Mouse (Mus musculus) midbrain, embryonic 12.5 days (tissue): ENCODE measurements at regions not wholly inside any gene's neighbourhood (a gene's known extent, or its start where the extent isn't known, plus 50 kb on each side); places are given as distances from the start of the nearest gene placed in this dataset.
A peak's percentile ranks its signal among the peaks of the same experiment; 100 is the strongest.

Experiments used
- ATAC-seq: fragments of 200-750 bp; cut with Nextera tagmentation; 2 replicates; pipeline ENCODE4 v1.8.0; 2017; ENCODE audit warnings: low read depth, moderate TSS enrichment, moderate library complexity; ENCODE audit not compliant: low FRiP score
- H3K27ac ChIP-seq: fragments of 300-500 bp; sonication (generic); replicated peaks from 2 replicates; pipeline ENCODE4 v1.5.1; 2016; ENCODE audit warnings: mild to moderate bottlenecking
- H3K27me3 ChIP-seq: fragments of 300-500 bp; sonication (generic); 2 replicates; pipeline ENCODE4 v1.6.1; 2016; ENCODE audit warnings: mild to moderate bottlenecking
- H3K36me3 ChIP-seq: fragments of 300-500 bp; sonication (generic); 2 replicates; pipeline ENCODE4 v1.6.1; 2016
- H3K4me1 ChIP-seq: fragments of 300-500 bp; sonication (generic); 2 replicates; pipeline ENCODE4 v1.6.1; 2016
- H3K4me2 ChIP-seq: fragments of 300-500 bp; sonication (generic); replicated peaks from 2 replicates; pipeline ENCODE4 v1.6.1; 2016; ENCODE audit warnings: mild to moderate bottlenecking, moderate library complexity
- H3K4me3 ChIP-seq: fragments of 300-500 bp; sonication (generic); 2 replicates; pipeline ENCODE4 v1.5.1; 2016; ENCODE audit warnings: mild to moderate bottlenecking
- H3K9ac ChIP-seq: fragments of 300-500 bp; sonication (generic); replicated peaks from 2 replicates; pipeline ENCODE4 v1.6.1; 2016; ENCODE audit warnings: mild to moderate bottlenecking, moderate library complexity
- H3K9me3 ChIP-seq: fragments of 300-500 bp; sonication (generic); 2 replicates; pipeline ENCODE4 v1.6.1; 2016; ENCODE audit warnings: mild to moderate bottlenecking
- WGBS: fragments of 180-500 bp; shearing (Covaris S2); methylation state at CpG from one replicate; pipeline ENCODE4 v1.1.7; 2016; 5-methylcytosine and 5-hydroxymethylcytosine counted together

DNA sequence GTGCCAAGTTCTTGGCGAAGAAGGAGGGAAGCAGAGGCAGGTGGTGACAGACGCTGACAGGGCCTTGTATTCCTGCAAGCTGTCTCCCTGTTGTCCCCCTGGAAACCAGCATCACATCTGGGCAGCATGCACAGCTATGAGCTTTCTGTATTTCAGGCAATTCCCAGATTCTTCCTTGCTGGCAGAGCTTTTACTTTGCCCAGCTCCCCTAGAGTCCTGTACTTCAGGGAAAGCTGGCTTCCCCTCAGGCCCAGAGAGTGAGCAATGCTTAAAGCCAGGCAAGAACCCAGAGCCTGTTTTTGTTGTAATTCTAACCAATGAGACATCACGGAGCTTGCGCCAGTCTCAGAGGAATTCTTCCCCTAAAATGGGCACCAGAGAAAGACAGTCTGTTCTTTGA, 238.3 kb upstream of the Gm4791 start:
- H3K27me3 ChIP-seq = no peaks in the 10 kb centered on the region
- no peaks in the 10 kb centered on the region for H3K9me3 ChIP-seq
- H3K27ac ChIP-seq = no peak overlapping the region
- H3K4me3 ChIP-seq = no peak overlapping the region
- no peak overlapping the region for H3K9ac ChIP-seq
- WGBS = 85% methylated on average over 4 of the region's 4 CpGs
- H3K4me1 ChIP-seq = 0 out of 2 replicates have a peak, but pooled peaks cover 2% of the 10 kb centered on the region
- H3K4me2 ChIP-seq = no peak overlapping the region
- H3K36me3 ChIP-seq = no peaks in the 10 kb centered on the region
- ATAC-seq = no peak

- H3K9ac ChIP-seq = no peak overlapping the region
- no peaks in the 10 kb centered on the region for H3K27me3 ChIP-seq
- H3K4me2 ChIP-seq = no peak overlapping the region
- H3K36me3 ChIP-seq = no peaks in the 10 kb centered on the region
- H3K4me3 ChIP-seq = no peak overlapping the region
- WGBS = 73% methylated on average over 6 of the region's 6 CpGs
- no peak overlapping the region for H3K27ac ChIP-seq
- H3K9me3 ChIP-seq = no peaks in the 10 kb centered on the region
- peaks cover 3% of the 10 kb centered on the region; the same call in 1 of the 2 replicates for H3K4me1 ChIP-seq
- no peak for ATAC-seq
Observed at GRCm38 (mm10) chr9:46757005-46757672, 241.4 kb upstream of the Gm4791 start.

GRCm38 (mm10) chr9:46751981-46752380, 246.6 kb upstream of the Gm4791 start:
- no peak for ATAC-seq
- Histone ChIP-seq H3K4me1 (peaks cover 9% of the 10 kb centered on the region), H3K36me3 (no peaks in the 10 kb centered on the region), H3K9me3 (no peaks in the 10 kb centered on the region), H3K27ac (no peak overlapping the region), H3K27me3 (no peaks in the 10 kb centered on the region; the same call in 1 of the 2 replicates), H3K4me2 (no peak overlapping the region), H3K4me3 (no peak overlapping the region), H3K9ac (no peak overlapping the region)
- 57% methylated on average over 5 of the region's 5 CpGs for WGBS

DNA sequence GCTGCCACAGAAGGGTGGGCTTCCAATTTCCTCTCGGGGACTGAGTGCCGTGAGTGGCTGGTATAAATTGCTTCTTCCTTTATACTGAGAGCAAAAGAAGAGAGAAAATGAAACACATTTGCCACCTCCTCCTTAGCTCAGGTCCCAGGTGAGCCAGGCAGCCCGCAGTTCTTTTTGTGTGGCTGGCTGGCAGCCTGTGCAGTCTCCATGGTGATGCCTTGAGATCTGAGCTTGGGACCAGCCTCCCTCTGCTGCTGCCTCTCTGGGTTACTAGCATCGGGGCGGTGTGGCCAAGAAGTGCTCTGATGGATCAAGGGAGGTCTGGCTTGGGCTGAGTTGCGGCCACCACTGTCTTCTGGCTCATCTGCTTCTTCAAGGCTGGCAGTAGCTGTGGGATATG, 249.1 kb upstream of the Gm4791 start:
- H3K27me3 ChIP-seq = no peaks in the 10 kb centered on the region; the same call in 1 of the 2 replicates
- 82% methylated on average over 6 of the region's 6 CpGs for WGBS
- H3K9me3 ChIP-seq = no peaks in the 10 kb centered on the region
- H3K27ac ChIP-seq = no peak overlapping the region
- H3K4me2 ChIP-seq = no peak overlapping the region
- H3K4me3 ChIP-seq = no peak overlapping the region
- no peak for ATAC-seq
- H3K9ac ChIP-seq = no peak overlapping the region
- H3K4me1 ChIP-seq = peaks cover 14% of the 10 kb centered on the region
- H3K36me3 ChIP-seq = no peaks in the 10 kb centered on the region

DNA sequence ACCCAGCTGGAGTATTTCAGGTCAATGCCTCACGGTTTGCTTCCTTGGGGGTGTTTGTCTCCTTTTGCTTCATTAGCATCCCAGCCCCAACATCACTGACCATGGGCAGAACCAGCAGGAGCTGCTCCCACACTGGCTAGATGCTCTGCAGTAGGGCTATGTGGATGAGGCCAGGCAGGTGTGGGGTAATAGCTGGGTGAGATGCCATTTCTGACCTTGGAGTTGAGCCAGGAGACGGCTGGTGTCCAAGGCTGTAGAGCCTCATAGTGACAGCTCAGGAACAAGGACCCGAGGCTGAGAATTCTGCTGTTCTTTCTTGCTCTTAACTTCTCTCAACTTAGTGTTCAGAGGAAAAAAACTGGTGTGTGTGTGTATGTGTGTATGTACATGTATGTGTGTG, 252.3 kb upstream of the Gm4791 start:
- H3K27ac ChIP-seq = no peak overlapping the region
- no peaks in the 10 kb centered on the region for H3K36me3 ChIP-seq
- peaks cover 5% of the 10 kb centered on the region; the same call in 1 of the 2 replicates for H3K4me1 ChIP-seq
- H3K4me2 ChIP-seq = no peak overlapping the region
- H3K9ac ChIP-seq = no peak overlapping the region
- no peaks in the 10 kb centered on the region; the same call in 1 of the 2 replicates for H3K27me3 ChIP-seq
- no peak for ATAC-seq
- 85% methylated on average over 3 of the region's 3 CpGs for WGBS
- no peak overlapping the region for H3K4me3 ChIP-seq
- H3K9me3 ChIP-seq = no peaks in the 10 kb centered on the region

GRCm38 (mm10) chr9:46740496-46740895, 258.0 kb upstream of the Gm4791 start:
- Histone ChIP-seq H3K4me1 (peaks cover 14% of the 10 kb centered on the region), H3K36me3 (no peaks in the 10 kb centered on the region), H3K27me3 (peaks cover 19% of the 10 kb centered on the region; the same call in 1 of the 2 replicates), H3K9me3 (no peaks in the 10 kb centered on the region), H3K4me3 (no peak overlapping the region), H3K9ac (no peak overlapping the region), H3K27ac (no peak overlapping the region), H3K4me2 (no peak overlapping the region)
- ATAC-seq = no peak
- 80% methylated on average over 4 of the region's 4 CpGs for WGBS

- H3K4me2 ChIP-seq = no peak overlapping the region
- no peak overlapping the region for H3K27ac ChIP-seq
- no peak overlapping the region for H3K9ac ChIP-seq
- H3K9me3 ChIP-seq = no peaks in the 10 kb centered on the region
- peaks cover 11% of the 10 kb centered on the region; the same call in 1 of the 2 replicates for H3K4me1 ChIP-seq
- no peaks in the 10 kb centered on the region for H3K36me3 ChIP-seq
- H3K27me3 ChIP-seq = peaks cover 23% of the 10 kb centered on the region
- 83% methylated on average over 3 of the region's 3 CpGs for WGBS
- no peak for ATAC-seq
- H3K4me3 ChIP-seq = no peak overlapping the region
Observed at GRCm38 (mm10) chr9:46739341-46739740, 259.2 kb upstream of the Gm4791 start.

- Histone ChIP-seq H3K4me3 (no peak overlapping the region), H3K27me3 (peaks cover 24% of the 10 kb centered on the region), H3K9me3 (no peaks in the 10 kb centered on the region), H3K27ac (no peak overlapping the region), H3K4me2 (no peak overlapping the region), H3K4me1 (peaks cover 11% of the 10 kb centered on the region; the same call in 1 of the 2 replicates), H3K36me3 (no peaks in the 10 kb centered on the region), H3K9ac (no peak overlapping the region)
- no peak for ATAC-seq
- 80% methylated on average over 3 of the region's 3 CpGs for WGBS
Observed at GRCm38 (mm10) chr9:46738634-46739033, 259.9 kb upstream of the Gm4791 start.

GRCm38 (mm10) chr9:46738056-46738455, 260.5 kb upstream of the Gm4791 start:
- no peak overlapping the region for H3K9ac ChIP-seq
- 64% methylated on average over 4 of the region's 4 CpGs for WGBS
- H3K4me1 ChIP-seq = peaks cover 11% of the 10 kb centered on the region; the same call in 1 of the 2 replicates
- H3K36me3 ChIP-seq = no peaks in the 10 kb centered on the region
- no peak overlapping the region for H3K27ac ChIP-seq
- ATAC-seq = no peak
- H3K27me3 ChIP-seq = peaks cover 24% of the 10 kb centered on the region
- H3K4me3 ChIP-seq = no peak overlapping the region
- H3K9me3 ChIP-seq = no peaks in the 10 kb centered on the region
- no peak overlapping the region for H3K4me2 ChIP-seq

DNA sequence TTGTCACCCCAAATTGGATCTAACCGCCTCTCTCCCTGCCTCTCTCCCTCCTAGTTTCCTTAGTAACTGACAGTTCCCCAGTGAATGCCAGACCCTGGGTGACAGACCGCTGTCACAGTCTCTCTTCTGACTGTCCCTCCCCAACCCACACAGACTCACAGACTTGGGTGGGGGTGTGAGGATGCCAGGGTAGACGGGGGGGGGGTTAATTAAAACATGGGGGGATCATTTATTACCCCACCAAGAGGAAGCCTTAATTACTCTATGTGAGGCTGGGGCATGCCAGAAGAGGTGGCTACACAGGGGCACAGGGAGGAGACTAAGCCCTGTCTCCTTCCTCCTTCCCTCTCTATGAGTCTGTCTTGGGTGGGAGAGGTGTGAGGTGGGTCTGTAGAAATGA, 261.1 kb upstream of the Gm4791 start:
- WGBS = 39% methylated on average over 3 of the region's 3 CpGs
- H3K4me3 ChIP-seq = no peak overlapping the region
- no peak overlapping the region for H3K9ac ChIP-seq
- no peak overlapping the region for H3K27ac ChIP-seq
- H3K36me3 ChIP-seq = no peaks in the 10 kb centered on the region
- no peak for ATAC-seq
- H3K4me2 ChIP-seq = no peak overlapping the region
- no peaks in the 10 kb centered on the region for H3K9me3 ChIP-seq
- peaks cover 24% of the 10 kb centered on the region for H3K27me3 ChIP-seq
- H3K4me1 ChIP-seq = peaks cover 11% of the 10 kb centered on the region; the same call in 1 of the 2 replicates

- ATAC-seq = no peak
- Histone ChIP-seq H3K27ac (no peak overlapping the region), H3K9me3 (no peaks in the 10 kb centered on the region), H3K36me3 (no peaks in the 10 kb centered on the region), H3K4me1 (peaks cover 11% of the 10 kb centered on the region; the same call in 1 of the 2 replicates), H3K27me3 (peaks cover 35% of the 10 kb centered on the region), H3K9ac (no peak overlapping the region), H3K4me2 (no peak overlapping the region), H3K4me3 (no peak overlapping the region)
Observed at GRCm38 (mm10) chr9:46736232-46736631, 262.3 kb upstream of the Gm4791 start.

DNA sequence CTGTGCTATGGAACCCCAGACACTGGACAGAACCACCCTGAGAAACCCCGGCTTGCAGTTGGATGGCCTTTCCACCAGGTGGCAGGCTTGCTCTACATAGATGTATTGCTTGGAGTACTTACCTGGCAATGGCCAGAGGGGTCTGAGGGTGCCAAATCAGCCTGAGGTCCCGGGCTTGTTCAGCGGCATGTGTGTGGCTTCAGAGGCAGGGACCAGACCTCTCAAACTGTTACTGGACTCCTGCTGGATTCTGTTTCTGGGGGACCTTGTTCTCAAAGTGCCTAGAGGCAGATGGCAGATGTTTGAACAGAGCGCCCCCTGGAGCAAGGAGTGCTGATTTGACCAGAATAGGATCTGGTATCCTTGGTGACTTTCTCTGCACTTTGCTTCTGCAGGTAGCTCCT, 262.9 kb upstream of the Gm4791 start:
- Histone ChIP-seq H3K4me2 (no peak overlapping the region), H3K4me3 (no peak overlapping the region), H3K36me3 (no peaks in the 10 kb centered on the region), H3K9ac (no peak overlapping the region), H3K27ac (no peak overlapping the region), H3K27me3 (peaks cover 36% of the 10 kb centered on the region), H3K4me1 (peaks cover 11% of the 10 kb centered on the region; the same call in 1 of the 2 replicates), H3K9me3 (no peaks in the 10 kb centered on the region)
- 0 out of 2 replicates have a peak, but pooled peaks have one; percentile 16 for ATAC-seq
- WGBS = 2% methylated on average over 4 of the region's 4 CpGs
